Mouse (Mus musculus): ENCODE results near the gene Itga9.

- no peak for TF ChIP-seq CTCF (conservative IDR thresholded peaks at IDR 0.05; ENCODE audit: insufficient read depth, insufficient read length, low read depth, low read length)
- no peak for TF ChIP-seq POLR2A (IDR thresholded peaks at IDR 0.05; ENCODE audit: low read depth, low read length)
Observed at GRCm38 (mm10) chr9:118715971-118716628, 109.6 kb downstream of the Itga9 start.
